ENCODE assay signal across 9 mouse cellular contexts in genomic region chr13:47855422-47856108, GRCm38 (mm10).
DNase-seq lines count a peak whose midpoint lies in the region; ATAC-seq and TF ChIP-seq lines count a peak whose summit lies in the region.
"Had no signal": no experiment of that assay in that cellular context is flagged by ENCODE, and none has a peak within 500 bp of the region (broad histone marks: within the 10 kb centered on the region; RNA-seq: fewer than 3 reads in every experiment).

No protein-coding gene starts in this region.

- no peak for ATAC-seq in stomach, embryonic 14.5 days (ENCODE audit: insufficient number of reproducible peaks, insufficient read depth, low FRiP score, low read depth)
- no peak for ATAC-seq in stomach, postnatal 0 days (ENCODE audit: low FRiP score, low TSS enrichment)
- no peak for ATAC-seq in limb, embryonic 13.5 days (ENCODE audit: low FRiP score, low read depth)
- no peak for ATAC-seq in frontal cortex, adult (ENCODE audit: low TSS enrichment)

- no peak overlapping the region for H3K9ac ChIP-seq in stomach, embryonic 14.5 days (replicated peaks; ENCODE audit: low read depth, low read length)
- H3K9ac ChIP-seq in stomach, postnatal 0 days (ENCODE audit: low read length): no peak overlapping the region
- peak overlapping the region; percentile 45; the same call in 1 of the 2 replicates for H3K9ac ChIP-seq in limb, embryonic 13.5 days

- no peak for TF ChIP-seq CTCF in stomach, postnatal 0 days (IDR thresholded peaks at IDR 0.05; ENCODE audit: low read depth)

- H3K27ac ChIP-seq in stomach, embryonic 14.5 days (ENCODE audit: low read length): no peak overlapping the region
- no peak overlapping the region for H3K27ac ChIP-seq in stomach, postnatal 0 days (replicated peaks)
- H3K27ac ChIP-seq in limb, embryonic 13.5 days: peak overlapping the region; percentile 33; the same call in 1 of the 2 replicates

- 0 out of 2 replicates have a peak, but pooled peaks cover 5% of the 10 kb centered on the region for H3K4me1 ChIP-seq in stomach, embryonic 14.5 days (ENCODE audit: control insufficient read depth, insufficient read depth, low read length)
- no peaks in the 10 kb centered on the region for H3K4me1 ChIP-seq in stomach, postnatal 0 days (replicated peaks; ENCODE audit: control insufficient read depth, insufficient read depth)
- H3K4me1 ChIP-seq in limb, embryonic 13.5 days: peaks cover 28% of the 10 kb centered on the region

- TF ChIP-seq EP300 in stomach, postnatal 0 days (optimal IDR thresholded peaks at IDR 0.05): no peak

- peak; percentile 50 to 59 for DNase-seq in cerebellum, postnatal 14 days
- no peak for DNase-seq in cerebellum, postnatal 36 days
- DNase-seq in stomach, postnatal 0 days (ENCODE audit: low spot score): no peak
- DNase-seq in cerebellum, adult 18-20 months: no peak
- no peak for DNase-seq in lung, postnatal 25 days (ENCODE audit: low spot score)
- DNase-seq: adrenal gland, adult 2 months had no signal

- H3K36me3 ChIP-seq in stomach, embryonic 14.5 days (ENCODE audit: control insufficient read depth, insufficient read depth, low read length): no peaks in the 10 kb centered on the region
- no peaks in the 10 kb centered on the region for H3K36me3 ChIP-seq in stomach, postnatal 0 days (ENCODE audit: control insufficient read depth, insufficient read depth, low read length)
- no peaks in the 10 kb centered on the region for H3K36me3 ChIP-seq in limb, embryonic 13.5 days

- 11% methylated on average over 22 of the region's 22 CpGs for WGBS in stomach, embryonic 14.5 days
- WGBS in stomach, postnatal 0 days: 26% methylated on average over 22 of the region's 22 CpGs
- WGBS in limb, embryonic 13.5 days: 2% methylated on average over 22 of the region's 22 CpGs

- no peaks in the 10 kb centered on the region for H3K27me3 ChIP-seq in stomach, embryonic 14.5 days (ENCODE audit: control insufficient read depth, insufficient read depth, low read length)
- no peaks in the 10 kb centered on the region for H3K27me3 ChIP-seq in stomach, postnatal 0 days (ENCODE audit: control insufficient read depth, insufficient read depth, low read length)
- H3K27me3 ChIP-seq in limb, embryonic 13.5 days: no peaks in the 10 kb centered on the region

- H3K4me2 ChIP-seq in stomach, embryonic 14.5 days (replicated peaks; ENCODE audit: low read depth, low read length): peak overlapping the region; percentile 25; the same call in 1 of the 2 replicates
- no peak overlapping the region for H3K4me2 ChIP-seq in stomach, postnatal 0 days (replicated peaks; ENCODE audit: low read depth)
- H3K4me2 ChIP-seq in limb, embryonic 13.5 days (replicated peaks): peak overlapping the region; percentile 54

- H3K4me3 ChIP-seq in stomach, embryonic 14.5 days (ENCODE audit: low read depth, low read length): no peak overlapping the region
- H3K4me3 ChIP-seq in stomach, postnatal 0 days (ENCODE audit: low read depth, low read length): no peak overlapping the region
- H3K4me3 ChIP-seq in limb, embryonic 13.5 days: peak overlapping the region; percentile 18

- no peaks in the 10 kb centered on the region for H3K9me3 ChIP-seq in stomach, embryonic 14.5 days (ENCODE audit: control insufficient read depth, low read depth, low read length)
- H3K9me3 ChIP-seq in stomach, postnatal 0 days (ENCODE audit: control insufficient read depth, low read length): no peaks in the 10 kb centered on the region
- H3K9me3 ChIP-seq in limb, embryonic 13.5 days: no peaks in the 10 kb centered on the region

Comparison
In these comparisons a context has a peak if more than half of its experiments do, and no peak if none do; other contexts are left out.
1. DNase-seq: peak in cerebellum, postnatal 14 days (2 of 2); none in cerebellum, postnatal 36 days (0 of 2), stomach, postnatal 0 days (single experiment), cerebellum, adult 18-20 months (0 of 2) and lung, postnatal 25 days (single experiment).